In genomic region chr19:44107661-44108521, GRCm38 (mm10) we compare ENCODE assay signal across 1 mouse cellular context.
TF ChIP-seq lines count a peak whose summit lies in the region.

No protein-coding gene starts in this region.

TF ChIP-seq in MEL, 35 proteins besides CTCF, POLR2A, EP300 and RAD21:
- peak; percentile 64; the same call in 1 of the 2 replicates for TF ChIP-seq MAFK (IDR thresholded peaks at IDR 0.05; ENCODE audit: borderline replicate concordance, low read depth, low read length)
- TF ChIP-seq TCF12 (IDR thresholded peaks at IDR 0.05; ENCODE audit: low read depth, low read length), result no peak
- no peak for TF ChIP-seq ETS1 (IDR thresholded peaks at IDR 0.05; ENCODE audit: low read depth, low read length)
